Mouse (Mus musculus): ENCODE results near the gene Cyp2b19. TPM values are rescaled to one million over a fixed set of nuclear protein-coding genes. Genes with fewer than 3 reads are reported as not detected.
A peak's percentile ranks its signal among the peaks of the same experiment; 100 is the strongest.
"Not testable (repeated sequence)": the region's sequence is repeated elsewhere in the genome, so short reads cannot be mapped to it uniquely, and the experiment has no call there.

The Cyp2b19 gene
- polyA plus RNA-seq, 1 experiment from 2014 or later: not detected

DNA sequence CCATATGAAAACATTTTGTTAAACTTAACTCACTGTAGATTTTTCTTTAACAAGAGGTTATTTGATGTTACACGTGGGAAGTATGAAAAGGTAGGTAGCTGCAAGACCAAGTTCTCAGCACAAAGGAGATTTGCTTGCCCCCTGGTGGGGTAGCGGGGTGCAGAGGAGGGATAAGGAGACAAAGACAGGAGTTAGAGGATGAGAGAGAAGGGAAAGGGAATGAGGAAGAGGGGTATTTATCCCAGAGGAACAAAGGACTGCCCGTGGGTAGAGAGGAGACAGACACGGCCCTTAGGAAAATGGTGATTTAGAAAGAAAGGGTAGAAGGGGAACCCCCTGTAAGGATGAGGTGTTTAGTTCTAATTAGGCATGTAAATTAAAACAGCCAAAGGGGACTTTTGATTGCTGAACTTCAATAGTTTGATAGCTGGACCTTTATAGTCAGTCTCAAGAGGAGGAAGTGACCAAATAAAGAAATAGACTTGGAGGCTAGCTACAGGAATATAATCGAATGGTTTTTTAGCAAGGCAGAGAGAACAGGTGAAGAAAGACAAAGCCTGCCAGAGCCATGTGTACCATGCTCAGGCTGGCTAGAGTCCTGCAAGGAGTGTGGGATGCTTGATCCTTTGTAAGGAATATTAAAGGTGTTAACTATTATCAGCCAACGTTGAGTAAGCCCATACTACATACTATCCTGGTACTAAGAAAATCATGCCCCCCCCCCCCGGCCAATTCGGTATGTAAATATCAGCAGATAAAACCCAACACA lies 24.2 kb downstream of the Cyp2b19 start:
- Histone ChIP-seq H3K27me3 (replicated peaks) (no peaks in the 10 kb centered on the region), H3K36me3 (no peaks in the 10 kb centered on the region), H3K4me3 (replicated peaks) (no peak overlapping the region), H3K27ac (no peak overlapping the region), H3K4me2 (replicated peaks) (no peak overlapping the region), H3K9ac (no peak overlapping the region), H3K9me3 (no peaks in the 10 kb centered on the region), H3K4me1 (replicated peaks) (no peaks in the 10 kb centered on the region)
- peak; percentile 52 for ATAC-seq
- 25% methylated on average over 8 of the region's 8 CpGs for WGBS

DNA sequence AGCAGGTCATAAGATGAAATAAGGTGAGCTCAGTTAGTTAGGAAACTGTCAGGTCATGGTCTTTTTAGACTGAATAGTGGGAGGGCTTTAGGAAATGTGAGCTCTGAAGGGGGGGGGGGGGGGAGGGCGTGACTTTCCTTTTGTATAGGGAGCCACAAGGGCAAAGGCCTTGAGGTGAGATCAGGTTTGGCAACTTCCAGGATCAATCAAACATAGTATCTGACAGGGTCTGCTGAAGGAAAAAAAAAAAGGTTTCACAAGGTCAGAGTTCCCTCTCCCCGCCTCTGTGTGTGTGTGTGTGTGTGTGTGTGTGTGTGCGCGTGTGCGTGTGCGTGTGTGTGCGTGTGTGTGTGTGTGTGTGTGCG lies 24.8 kb downstream of the Cyp2b19 start:
- Histone ChIP-seq H3K4me3 (replicated peaks) (no peak overlapping the region), H3K9me3 (no peaks in the 10 kb centered on the region), H3K4me1 (replicated peaks) (no peaks in the 10 kb centered on the region), H3K27me3 (replicated peaks) (no peaks in the 10 kb centered on the region), H3K36me3 (no peaks in the 10 kb centered on the region), H3K9ac (no peak overlapping the region), H3K4me2 (replicated peaks) (no peak overlapping the region), H3K27ac (no peak overlapping the region)
- WGBS: 15% methylated on average over 8 of the region's 8 CpGs
- ATAC-seq: peak; percentile 79

DNA sequence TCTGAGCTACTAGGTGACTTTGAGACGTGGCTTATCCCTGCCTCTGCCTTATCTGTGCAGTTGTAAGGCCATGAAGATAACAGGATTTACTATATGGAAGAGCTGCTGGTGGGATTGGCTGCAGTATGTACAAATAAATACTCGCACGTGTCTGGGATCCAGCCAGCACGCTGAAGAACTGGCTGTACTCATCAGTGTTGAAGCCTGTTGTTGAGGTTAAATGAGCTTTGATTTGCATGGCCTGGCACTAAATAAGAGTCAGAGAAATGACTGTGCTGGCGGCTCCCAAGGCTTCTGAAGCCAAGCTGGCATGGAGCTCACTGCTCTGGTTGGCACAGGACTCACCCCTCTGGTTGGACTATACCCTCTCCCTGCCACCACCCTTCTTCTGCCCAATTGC lies 26.2 kb downstream of the Cyp2b19 start:
- H3K27me3 ChIP-seq (replicated peaks): no peaks in the 10 kb centered on the region
- no peak overlapping the region for H3K27ac ChIP-seq
- no peaks in the 10 kb centered on the region for H3K9me3 ChIP-seq
- ATAC-seq: peak; percentile 53; the same call in 1 of the 2 replicates
- no peak overlapping the region for H3K9ac ChIP-seq
- 39% methylated on average over 5 of the region's 5 CpGs for WGBS
- no peaks in the 10 kb centered on the region for H3K4me1 ChIP-seq (replicated peaks)
- H3K4me3 ChIP-seq (replicated peaks): no peak overlapping the region
- H3K4me2 ChIP-seq (replicated peaks): no peak overlapping the region
- H3K36me3 ChIP-seq: no peaks in the 10 kb centered on the region

DNA sequence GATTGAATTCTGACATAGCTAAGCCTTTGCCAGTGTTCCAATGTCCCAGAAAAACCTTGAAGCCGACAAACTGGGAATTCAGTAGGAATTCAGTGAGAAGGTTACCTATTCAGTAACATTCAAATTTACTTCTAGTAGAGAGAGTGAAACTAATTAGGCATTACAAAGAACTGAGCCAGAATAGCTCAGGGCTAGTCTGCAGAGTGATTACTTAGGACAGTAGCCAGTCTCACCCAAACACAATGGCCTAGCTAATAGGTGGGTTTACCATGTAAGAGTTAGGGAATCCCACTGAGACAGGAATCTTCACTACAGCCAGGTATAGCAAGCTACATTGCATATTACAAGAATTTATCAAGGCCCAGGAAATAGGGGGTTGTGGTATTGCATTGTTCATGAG lies 29.1 kb downstream of the Cyp2b19 start:
- not testable (repeated sequence) for H3K4me3 ChIP-seq (replicated peaks); H3K36me3 ChIP-seq; H3K9me3 ChIP-seq; H3K27ac ChIP-seq; H3K9ac ChIP-seq; H3K4me1 ChIP-seq (replicated peaks); ATAC-seq; H3K27me3 ChIP-seq (replicated peaks); H3K4me2 ChIP-seq (replicated peaks)
- 50% methylated on average over 1 of the region's 1 CpGs for WGBS

DNA sequence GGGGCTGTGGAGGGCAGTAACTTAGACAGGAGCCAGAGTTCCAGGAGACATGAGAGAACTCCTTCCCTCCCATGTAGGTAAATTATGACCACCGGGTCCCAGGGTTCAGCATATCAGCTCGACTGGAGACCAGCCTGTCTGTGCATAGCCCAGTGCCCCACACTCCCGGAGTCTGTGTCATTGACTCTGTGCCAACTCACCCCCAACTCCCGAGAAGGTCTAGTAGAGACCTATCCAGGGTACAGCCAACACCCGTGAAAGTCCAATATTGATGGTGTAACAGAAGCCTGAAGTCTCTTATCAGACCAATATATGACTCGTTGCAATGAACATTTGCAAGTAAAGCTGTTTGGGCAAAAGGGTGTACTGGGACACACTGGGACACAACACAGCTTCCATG lies 33.0 kb downstream of the Cyp2b19 start:
- Histone ChIP-seq H3K9ac (no peak overlapping the region), H3K4me3 (replicated peaks) (no peak overlapping the region), H3K9me3 (no peaks in the 10 kb centered on the region), H3K27ac (no peak overlapping the region), H3K4me2 (replicated peaks) (no peak overlapping the region), H3K4me1 (replicated peaks) (no peaks in the 10 kb centered on the region), H3K27me3 (replicated peaks) (no peaks in the 10 kb centered on the region), H3K36me3 (no peaks in the 10 kb centered on the region)
- ATAC-seq: no peak
- WGBS: 59% methylated on average over 6 of the region's 6 CpGs

DNA sequence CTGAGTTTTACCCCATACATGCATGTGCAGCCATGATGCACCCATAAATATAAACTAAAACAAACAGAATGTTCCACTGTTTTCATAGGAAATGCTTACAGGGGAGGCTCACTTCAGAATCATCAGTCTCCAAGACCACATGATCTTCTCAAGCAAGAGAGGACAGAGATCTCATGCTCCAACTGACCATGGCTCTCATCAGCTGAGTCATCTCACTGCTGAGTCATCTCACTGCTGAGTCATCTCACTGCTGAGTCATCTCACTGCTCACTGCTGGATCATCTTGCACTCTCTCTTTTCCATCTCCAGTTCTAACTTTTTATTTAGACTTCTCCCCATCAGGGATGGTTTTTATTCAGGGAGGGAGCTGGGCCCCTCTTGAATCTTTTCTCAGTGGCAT lies 43.2 kb downstream of the Cyp2b19 start:
- H3K4me2 ChIP-seq (replicated peaks): no peak overlapping the region
- no peaks in the 10 kb centered on the region for H3K4me1 ChIP-seq (replicated peaks)
- no peak overlapping the region for H3K4me3 ChIP-seq (replicated peaks)
- no peaks in the 10 kb centered on the region for H3K9me3 ChIP-seq
- H3K27me3 ChIP-seq (replicated peaks): no peaks in the 10 kb centered on the region
- no peak overlapping the region for H3K9ac ChIP-seq
- no peaks in the 10 kb centered on the region for H3K36me3 ChIP-seq
- ATAC-seq: no peak
- no peak overlapping the region for H3K27ac ChIP-seq

DNA sequence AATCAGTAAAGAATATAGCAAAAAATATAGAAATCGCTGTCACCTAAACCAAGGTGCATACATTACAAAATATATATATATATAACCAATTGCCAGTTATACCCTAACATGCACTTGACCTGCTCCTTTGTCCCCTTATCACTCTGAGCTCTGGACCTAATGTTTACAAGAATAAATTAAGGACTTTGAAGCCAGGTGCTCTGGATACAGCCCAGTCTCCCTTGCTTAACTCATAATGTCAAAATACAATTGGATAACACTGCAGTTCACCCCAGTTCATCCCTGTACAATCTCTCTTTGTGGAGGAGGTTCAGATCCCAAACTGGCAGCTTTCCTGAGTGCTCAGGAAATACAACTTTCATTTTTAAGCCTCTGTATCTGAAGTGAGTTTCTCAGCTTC lies 44.1 kb downstream of the Cyp2b19 start:
- no peak for ATAC-seq
- no peaks in the 10 kb centered on the region for H3K36me3 ChIP-seq
- WGBS: 82% methylated on average over 1 of the region's 1 CpGs
- H3K4me3 ChIP-seq (replicated peaks): no peak overlapping the region
- no peaks in the 10 kb centered on the region for H3K27me3 ChIP-seq (replicated peaks)
- H3K27ac ChIP-seq: no peak overlapping the region
- no peak overlapping the region for H3K4me2 ChIP-seq (replicated peaks)
- no peaks in the 10 kb centered on the region for H3K9me3 ChIP-seq
- H3K4me1 ChIP-seq (replicated peaks): no peaks in the 10 kb centered on the region
- no peak overlapping the region for H3K9ac ChIP-seq

DNA sequence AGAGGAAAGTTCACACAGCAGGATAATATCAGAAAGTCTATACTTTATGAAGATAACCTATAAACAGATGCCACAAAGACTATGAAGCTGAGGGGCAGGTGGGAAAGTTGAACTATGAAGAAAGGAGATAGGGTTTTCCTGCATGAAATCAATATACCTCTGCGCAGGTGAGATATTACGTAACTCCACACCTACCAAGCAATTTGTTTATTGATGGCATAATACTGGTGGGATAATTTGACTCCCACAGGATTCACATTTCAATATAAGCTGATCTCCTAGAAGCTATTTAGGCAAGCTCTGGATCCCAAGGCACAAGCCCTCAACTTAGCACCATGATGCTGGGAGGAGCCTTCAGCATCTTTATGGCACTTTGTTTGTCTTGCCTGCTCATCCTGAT lies 51.6 kb downstream of the Cyp2b19 start, which contains the start of gene Cyp2g1:
Gene Cyp2g1, plus strand, starts transcription at position 301 of the 400 bp plus-strand sequence.
- ATAC-seq: no peak
- no peaks in the 10 kb centered on the region for H3K4me1 ChIP-seq (replicated peaks)
- H3K9ac ChIP-seq: no peak within 1 kb of the TSS
- H3K27ac ChIP-seq: no peak within 1 kb of the TSS
- 96% methylated on average over 2 of the region's 2 CpGs for WGBS
- no peaks in the 10 kb centered on the region for H3K36me3 ChIP-seq
- H3K9me3 ChIP-seq: no peaks in the 10 kb centered on the region
- no peaks in the 10 kb centered on the region for H3K27me3 ChIP-seq (replicated peaks)
- no peak within 1 kb of the TSS for H3K4me3 ChIP-seq (replicated peaks)
- no peak within 1 kb of the TSS for H3K4me2 ChIP-seq (replicated peaks)

Other genes with a start within 250 kb of the Cyp2b19 start
- not detected in 2 replicates for gene Nlrp9a, start 222.1 kb upstream of the Cyp2b19 start, polyA plus RNA-seq (2015; fragmentation: Nextera tagmentation; extraction: Ambion mirVana)
- not detected in 2 replicates for gene Vmn1r185, start 138.7 kb upstream of the Cyp2b19 start, polyA plus RNA-seq (2015; fragmentation: Nextera tagmentation; extraction: Ambion mirVana)
- not detected in 2 replicates for gene Cyp2b23, start 70.7 kb upstream of the Cyp2b19 start, polyA plus RNA-seq (2015; fragmentation: Nextera tagmentation; extraction: Ambion mirVana)
- not detected in 2 replicates for gene Cyp2g1, start 51.8 kb downstream of the Cyp2b19 start, polyA plus RNA-seq (2015; fragmentation: Nextera tagmentation; extraction: Ambion mirVana)
- not detected in 2 replicates for gene Cyp2a5, start 78.2 kb downstream of the Cyp2b19 start, polyA plus RNA-seq (2015; fragmentation: Nextera tagmentation; extraction: Ambion mirVana)
- not detected in 2 replicates for gene Cyp2a22, start 182.2 kb downstream of the Cyp2b19 start, polyA plus RNA-seq (2015; fragmentation: Nextera tagmentation; extraction: Ambion mirVana)